Mouse (Mus musculus): ENCODE results near the gene Akap2. TPM values are rescaled to one million over a fixed set of nuclear protein-coding genes. Genes with fewer than 3 reads are reported as not detected.

Gene Akap2
- 19.3 TPM for polyA plus RNA-seq (2012; fragmentation: generic; extraction: Trizol)

- Histone ChIP-seq H3K27me3 (ENCODE audit: control insufficient read depth, insufficient read depth, insufficient read length) (no peaks in the 10 kb centered on the region), H3ac (ENCODE audit: control insufficient read depth, insufficient read length) (no peak within 1 kb of the TSS), H3K4me2 (ENCODE audit: low read depth) (no peak within 1 kb of the TSS), H3K79me2 (ENCODE audit: control insufficient read depth, insufficient read depth) (peaks cover 5% of the 10 kb centered on the region), H3K36me3 (ENCODE audit: control insufficient read depth, insufficient read depth) (peaks cover 14% of the 10 kb centered on the region), H3K4me3 (no peak within 1 kb of the TSS)
- TF ChIP-seq SRF (IDR thresholded peaks at IDR 0.05; ENCODE audit: control insufficient read depth, insufficient read length, low read depth) (no peak), E2F4 (IDR thresholded peaks at IDR 0.05; ENCODE audit: insufficient read depth) (no peak), TCF12 (IDR thresholded peaks at IDR 0.05; ENCODE audit: insufficient read depth, poor library complexity, severe bottlenecking) (no peak), POLR2AphosphoS2 (IDR thresholded peaks at IDR 0.05; ENCODE audit: insufficient read length, low read depth) (no peak), POLR2A (IDR thresholded peaks at IDR 0.05; ENCODE audit: insufficient read length, low read depth) (no peak), MAX (IDR thresholded peaks at IDR 0.05; ENCODE audit: low read depth) (no peak), USF1 (IDR thresholded peaks at IDR 0.05; ENCODE audit: low read depth) (no peak), MYOG (IDR thresholded peaks at IDR 0.05; ENCODE audit: control insufficient read depth in 1 of 3, insufficient read depth in 1 of 3, insufficient read length in 2 of 3, low read depth in 2 of 3) (no peak), REST (IDR thresholded peaks at IDR 0.05; ENCODE audit: insufficient read depth, insufficient read length) (no peak), TCF3 (IDR thresholded peaks at IDR 0.05; ENCODE audit: insufficient read length, low read depth) (no peak), MYOD1 (IDR thresholded peaks at IDR 0.05; ENCODE audit: control insufficient read depth in 1 of 3, insufficient read length in 2 of 3, low read depth in 2 of 3) (no peak), CEBPB (IDR thresholded peaks at IDR 0.05; ENCODE audit: insufficient read depth, poor library complexity, severe bottlenecking) (no peak)
These were observed at the start of gene Akap2 for GRCm38 (mm10) chr4:57717354-57717753. TSS of gene Akap2 (plus strand) at chr4:57717657.

DNA sequence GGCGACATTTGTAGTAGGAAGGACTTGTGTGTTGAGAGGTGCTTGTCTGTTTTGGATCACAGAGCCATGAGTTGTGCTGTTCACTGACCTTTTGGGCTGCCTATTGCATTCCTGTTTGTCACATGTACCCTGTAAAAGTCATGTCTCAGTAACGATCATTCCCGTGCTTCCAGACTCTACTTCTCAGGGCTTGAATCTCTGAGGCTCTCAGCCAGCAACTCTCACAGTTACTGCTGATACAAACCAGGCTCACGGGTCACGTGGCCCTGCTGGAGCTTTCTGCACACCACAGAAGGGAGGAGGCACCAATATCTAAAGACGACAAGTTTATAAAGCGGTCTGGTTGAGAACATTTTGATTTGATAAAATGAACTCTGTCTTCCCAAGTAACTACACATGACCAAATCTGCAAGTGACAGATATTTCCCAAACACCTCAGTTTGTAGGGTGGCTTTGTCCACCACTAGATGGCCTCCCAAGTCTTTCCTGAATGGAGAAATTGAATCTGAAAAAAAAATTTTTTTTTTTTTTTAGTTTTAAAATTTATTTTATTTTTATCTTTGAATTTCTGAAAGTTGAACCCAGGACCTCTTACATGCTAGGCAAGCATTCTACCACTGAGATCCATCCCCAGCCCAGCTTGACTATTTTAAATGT, 46.5 kb upstream of the Akap2 start:
- peaks cover 20% of the 10 kb centered on the region for H3K79me2 ChIP-seq (ENCODE audit: control insufficient read depth, insufficient read depth)
- H3K4me2 ChIP-seq (ENCODE audit: low read depth), result no peak overlapping the region
- H3K27me3 ChIP-seq (ENCODE audit: control insufficient read depth, insufficient read depth, insufficient read length), result no peaks in the 10 kb centered on the region
- H3K4me3 ChIP-seq, result no peak overlapping the region
- peaks cover 22% of the 10 kb centered on the region for H3K36me3 ChIP-seq (ENCODE audit: control insufficient read depth, insufficient read depth)
- no peak for TF ChIP-seq SRF (IDR thresholded peaks at IDR 0.05; ENCODE audit: control insufficient read depth, insufficient read length, low read depth)
- TF ChIP-seq POLR2A (IDR thresholded peaks at IDR 0.05; ENCODE audit: insufficient read length, low read depth), result no peak
- TF ChIP-seq REST (IDR thresholded peaks at IDR 0.05; ENCODE audit: insufficient read depth, insufficient read length), result no peak
- TF ChIP-seq USF1 (IDR thresholded peaks at IDR 0.05; ENCODE audit: low read depth), result no peak
- TF ChIP-seq MYOD1 (IDR thresholded peaks at IDR 0.05; ENCODE audit: control insufficient read depth in 1 of 3, insufficient read length in 2 of 3, low read depth in 2 of 3), result no peak
- no peak for TF ChIP-seq MYOG (IDR thresholded peaks at IDR 0.05; ENCODE audit: control insufficient read depth in 1 of 3, insufficient read depth in 1 of 3, insufficient read length in 2 of 3, low read depth in 2 of 3)
- TF ChIP-seq MAX (IDR thresholded peaks at IDR 0.05; ENCODE audit: low read depth), result no peak
- TF ChIP-seq TCF3 (IDR thresholded peaks at IDR 0.05; ENCODE audit: insufficient read length, low read depth), result no peak
- no peak for TF ChIP-seq POLR2AphosphoS2 (IDR thresholded peaks at IDR 0.05; ENCODE audit: insufficient read length, low read depth)
- no peak for TF ChIP-seq CEBPB (IDR thresholded peaks at IDR 0.05; ENCODE audit: insufficient read depth, poor library complexity, severe bottlenecking)
- no peak overlapping the region for H3ac ChIP-seq (ENCODE audit: control insufficient read depth, insufficient read length)

GRCm38 (mm10) chr4:57672541-57672940, 44.9 kb upstream of the Akap2 start:
- no peak for TF ChIP-seq POLR2A (IDR thresholded peaks at IDR 0.05; ENCODE audit: insufficient read length, low read depth)
- TF ChIP-seq POLR2AphosphoS2 (IDR thresholded peaks at IDR 0.05; ENCODE audit: insufficient read length, low read depth), result no peak
- Histone ChIP-seq H3ac (ENCODE audit: control insufficient read depth, insufficient read length) (no peak overlapping the region), H3K79me2 (ENCODE audit: control insufficient read depth, insufficient read depth) (peaks cover 19% of the 10 kb centered on the region), H3K27me3 (ENCODE audit: control insufficient read depth, insufficient read depth, insufficient read length) (no peaks in the 10 kb centered on the region), H3K36me3 (ENCODE audit: control insufficient read depth, insufficient read depth) (peaks cover 22% of the 10 kb centered on the region), H3K4me3 (no peak overlapping the region), H3K4me2 (ENCODE audit: low read depth) (no peak overlapping the region)

- no peak overlapping the region for H3K4me2 ChIP-seq (ENCODE audit: low read depth)
- peaks cover 20% of the 10 kb centered on the region for H3K36me3 ChIP-seq (ENCODE audit: control insufficient read depth, insufficient read depth)
- H3K27me3 ChIP-seq (ENCODE audit: control insufficient read depth, insufficient read depth, insufficient read length), result no peaks in the 10 kb centered on the region
- no peak for TF ChIP-seq USF1 (IDR thresholded peaks at IDR 0.05; ENCODE audit: low read depth)
- no peak for TF ChIP-seq CEBPB (IDR thresholded peaks at IDR 0.05; ENCODE audit: insufficient read depth, poor library complexity, severe bottlenecking)
- no peak for TF ChIP-seq POLR2A (IDR thresholded peaks at IDR 0.05; ENCODE audit: insufficient read length, low read depth)
- no peak for TF ChIP-seq MAX (IDR thresholded peaks at IDR 0.05; ENCODE audit: low read depth)
- TF ChIP-seq E2F4 (IDR thresholded peaks at IDR 0.05; ENCODE audit: insufficient read depth), result no peak
- no peak for TF ChIP-seq TCF12 (IDR thresholded peaks at IDR 0.05; ENCODE audit: insufficient read depth, poor library complexity, severe bottlenecking)
- no peak for TF ChIP-seq POLR2AphosphoS2 (IDR thresholded peaks at IDR 0.05; ENCODE audit: insufficient read length, low read depth)
- TF ChIP-seq TCF3 (IDR thresholded peaks at IDR 0.05; ENCODE audit: insufficient read length, low read depth), result no peak
- TF ChIP-seq REST (IDR thresholded peaks at IDR 0.05; ENCODE audit: insufficient read depth, insufficient read length), result no peak
- no peak for TF ChIP-seq MYOG (IDR thresholded peaks at IDR 0.05; ENCODE audit: control insufficient read depth in 1 of 3, insufficient read depth in 1 of 3, insufficient read length in 2 of 3, low read depth in 2 of 3)
- no peak for TF ChIP-seq MYOD1 (IDR thresholded peaks at IDR 0.05; ENCODE audit: control insufficient read depth in 1 of 3, insufficient read length in 2 of 3, low read depth in 2 of 3)
- no peak for TF ChIP-seq SRF (IDR thresholded peaks at IDR 0.05; ENCODE audit: control insufficient read depth, insufficient read length, low read depth)
- H3ac ChIP-seq (ENCODE audit: control insufficient read depth, insufficient read length), result no peak overlapping the region
- peaks cover 20% of the 10 kb centered on the region for H3K79me2 ChIP-seq (ENCODE audit: control insufficient read depth, insufficient read depth)
- H3K4me3 ChIP-seq, result no peak overlapping the region
These were observed 44.2 kb upstream of the Akap2 start for GRCm38 (mm10) chr4:57672996-57673906.
